ENCODE assay signal across 15 mouse cellular contexts in the genomic region with DNA sequence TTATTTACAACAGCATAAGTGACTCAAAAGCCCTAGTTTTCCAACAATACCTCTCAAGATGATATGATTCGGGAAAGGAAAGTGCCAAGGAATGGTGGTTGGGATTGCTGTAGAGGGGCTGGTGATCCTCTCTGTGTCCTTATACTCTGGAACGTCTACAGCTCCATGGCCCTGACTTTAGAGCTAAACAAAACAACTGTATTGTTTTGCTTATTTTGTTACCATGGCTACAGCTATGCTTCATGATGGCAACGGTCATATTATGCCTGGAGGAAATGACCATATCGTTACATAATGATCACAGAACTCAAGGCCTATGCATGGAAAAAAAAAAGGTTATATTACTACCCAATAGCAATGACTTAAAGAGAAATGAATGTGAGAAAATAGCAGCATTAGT.
"Had no signal": no experiment of that assay in that cellular context is flagged by ENCODE, and none has a peak within 500 bp of the region (broad histone marks: within the 10 kb centered on the region; RNA-seq: fewer than 3 reads in every experiment).

No protein-coding gene starts in this region.

- H3K4me2 ChIP-seq: neural tube, embryonic 15.5 days; stomach, embryonic 15.5 days had no signal

- H3K4me1 ChIP-seq: neural tube, embryonic 15.5 days; stomach, embryonic 15.5 days had no signal

- H3K9ac ChIP-seq: neural tube, embryonic 15.5 days; stomach, embryonic 15.5 days had no signal

- H3K4me3 ChIP-seq: neural tube, embryonic 15.5 days; stomach, embryonic 15.5 days had no signal

- H3K27me3 ChIP-seq: neural tube, embryonic 15.5 days; stomach, embryonic 15.5 days had no signal

- H3K27ac ChIP-seq: neural tube, embryonic 15.5 days; stomach, embryonic 15.5 days; stomach, postnatal 0 days had no signal

- H3K9me3 ChIP-seq: neural tube, embryonic 15.5 days; stomach, embryonic 15.5 days had no signal

- DNase-seq: retina, postnatal 1 day; right cerebral cortex, adult 18-20 months; right cerebral cortex, postnatal 14 days; right cerebral cortex, postnatal 25 days; right cerebral cortex, postnatal 4 days; spleen, adult 18-20 months; thymus, adult 18-20 months; thymus, adult 2 months; thymus, postnatal 14 days; thymus, postnatal 25 days; thymus, postnatal 36 days; thymus, postnatal 4 days had no signal

- H3K36me3 ChIP-seq: neural tube, embryonic 15.5 days; stomach, embryonic 15.5 days had no signal
